Mouse (Mus musculus): ENCODE results near the gene Dph2. TPM values are rescaled to one million over a fixed set of nuclear protein-coding genes. Genes with fewer than 3 reads are reported as not detected.

Dph2 gene
- polyA plus RNA-seq, 1 experiment from 2014 or later = 10.6 TPM

GRCm38 (mm10) chr4:117917402-117917801 is 25.6 kb upstream of the Dph2 start:
- no peaks in the 10 kb centered on the region for H3K9me3 ChIP-seq (ENCODE audit: control insufficient read depth, low read length)
- H3K4me1 ChIP-seq (ENCODE audit: control insufficient read depth in 2 of 2, insufficient read depth in 2 of 2, low read length in 2 of 2) = peaks cover 39 to 40% of the 10 kb centered on the region in 2 experiments
- H3K36me3 ChIP-seq (ENCODE audit: control insufficient read depth, insufficient read depth, low read length) = peaks cover 6% of the 10 kb centered on the region
- 57% methylated on average over 4 of the region's 4 CpGs for WGBS
- no peak overlapping the region for H3K9ac ChIP-seq (ENCODE audit: low read length)
- no peaks in the 10 kb centered on the region for H3K27me3 ChIP-seq (ENCODE audit: control insufficient read depth, insufficient read depth, low read length)
- no peak overlapping the region for H3K4me3 ChIP-seq (ENCODE audit: control insufficient read depth in 1 of 2, insufficient read depth in 1 of 2, low read depth in 1 of 2, low read length in 2 of 2)
- H3K4me2 ChIP-seq (ENCODE audit: low read length) = no peak overlapping the region
- no peak for ATAC-seq (ENCODE audit: insufficient number of reproducible peaks, insufficient read depth, low FRiP score, low read depth)
- H3K27ac ChIP-seq (replicated peaks in 1 of 2; ENCODE audit: control insufficient read depth in 1 of 2, insufficient read depth in 1 of 2, low read depth in 2 of 2, low read length in 2 of 2) = peak overlapping the region in 1 of 2 experiments; percentile 19; a peak in 2 of 4 replicates

GRCm38 (mm10) chr4:117916386-117916785 is 24.6 kb upstream of the Dph2 start:
- no peaks in the 10 kb centered on the region for H3K27me3 ChIP-seq (ENCODE audit: control insufficient read depth, insufficient read depth, low read length)
- no peak overlapping the region for H3K9ac ChIP-seq (ENCODE audit: low read length)
- H3K4me3 ChIP-seq (ENCODE audit: control insufficient read depth in 1 of 2, insufficient read depth in 1 of 2, low read depth in 1 of 2, low read length in 2 of 2) = no peak overlapping the region
- no peak overlapping the region for H3K4me2 ChIP-seq (ENCODE audit: low read length)
- peaks cover 38 to 40% of the 10 kb centered on the region in 2 experiments for H3K4me1 ChIP-seq (ENCODE audit: control insufficient read depth in 2 of 2, insufficient read depth in 2 of 2, low read length in 2 of 2)
- no peak for ATAC-seq (ENCODE audit: insufficient number of reproducible peaks, insufficient read depth, low FRiP score, low read depth)
- H3K27ac ChIP-seq (replicated peaks in 1 of 2; ENCODE audit: control insufficient read depth in 1 of 2, insufficient read depth in 1 of 2, low read depth in 2 of 2, low read length in 2 of 2) = peak overlapping the region in 1 of 2 experiments; percentile 3; a peak in 1 of 4 replicates
- no peaks in the 10 kb centered on the region for H3K9me3 ChIP-seq (ENCODE audit: control insufficient read depth, low read length)
- H3K36me3 ChIP-seq (ENCODE audit: control insufficient read depth, insufficient read depth, low read length) = peaks cover 17% of the 10 kb centered on the region
- 58% methylated on average over 5 of the region's 5 CpGs for WGBS

GRCm38 (mm10) chr4:117915489-117916105 is 23.8 kb upstream of the Dph2 start:
- peaks cover 38 to 44% of the 10 kb centered on the region in 2 experiments for H3K4me1 ChIP-seq (ENCODE audit: control insufficient read depth in 2 of 2, insufficient read depth in 2 of 2, low read length in 2 of 2)
- peak overlapping the region; percentile 96 for H3K4me2 ChIP-seq (ENCODE audit: low read length)
- peak overlapping the region; percentile 65 to 85 for H3K4me3 ChIP-seq (ENCODE audit: control insufficient read depth in 1 of 2, insufficient read depth in 1 of 2, low read depth in 1 of 2, low read length in 2 of 2)
- no peaks in the 10 kb centered on the region for H3K27me3 ChIP-seq (ENCODE audit: control insufficient read depth, insufficient read depth, low read length)
- no peak for ATAC-seq (ENCODE audit: insufficient number of reproducible peaks, insufficient read depth, low FRiP score, low read depth)
- H3K27ac ChIP-seq (replicated peaks in 1 of 2; ENCODE audit: control insufficient read depth in 1 of 2, insufficient read depth in 1 of 2, low read depth in 2 of 2, low read length in 2 of 2) = peak overlapping the region; percentile 57 to 87; a peak in 3 of 4 replicates
- 2% methylated on average over 19 of the region's 19 CpGs for WGBS
- H3K36me3 ChIP-seq (ENCODE audit: control insufficient read depth, insufficient read depth, low read length) = peaks cover 24% of the 10 kb centered on the region
- no peaks in the 10 kb centered on the region for H3K9me3 ChIP-seq (ENCODE audit: control insufficient read depth, low read length)
- peak overlapping the region; percentile 91 for H3K9ac ChIP-seq (ENCODE audit: low read length)

GRCm38 (mm10) chr4:117914591-117915442 is 23.0 kb upstream of the Dph2 start, which contains the start of gene Ipo13:
Gene Ipo13 (minus strand): TSS chr4:117914999.
- Histone ChIP-seq H3K9ac (ENCODE audit: low read length) (peak within 1 kb of the TSS; percentile 91), H3K36me3 (ENCODE audit: control insufficient read depth, insufficient read depth, low read length) (peaks cover 31% of the 10 kb centered on the region), H3K4me2 (ENCODE audit: low read length) (peak within 1 kb of the TSS; percentile 96), H3K9me3 (ENCODE audit: control insufficient read depth, low read length) (no peaks in the 10 kb centered on the region), H3K4me3 (ENCODE audit: control insufficient read depth in 1 of 2, insufficient read depth in 1 of 2, low read depth in 1 of 2, low read length in 2 of 2) (peak within 1 kb of the TSS; percentile 65 to 85), H3K4me1 (ENCODE audit: control insufficient read depth in 2 of 2, insufficient read depth in 2 of 2, low read length in 2 of 2) (peaks cover 38 to 44% of the 10 kb centered on the region in 2 experiments), H3K27me3 (ENCODE audit: control insufficient read depth, insufficient read depth, low read length) (no peaks in the 10 kb centered on the region), H3K27ac (replicated peaks in 1 of 2; ENCODE audit: control insufficient read depth in 1 of 2, insufficient read depth in 1 of 2, low read depth in 2 of 2, low read length in 2 of 2) (peak within 1 kb of the TSS; percentile 87 to 95)
- under 1% methylated on average over 61 of the region's 61 CpGs for WGBS
- peak; percentile 87 for ATAC-seq (ENCODE audit: insufficient number of reproducible peaks, insufficient read depth, low FRiP score, low read depth)

GRCm38 (mm10) chr4:117914031-117914430 is 22.2 kb upstream of the Dph2 start:
- Histone ChIP-seq H3K9ac (ENCODE audit: low read length) (peak overlapping the region; percentile 91), H3K27me3 (ENCODE audit: control insufficient read depth, insufficient read depth, low read length) (no peaks in the 10 kb centered on the region), H3K4me3 (ENCODE audit: control insufficient read depth in 1 of 2, insufficient read depth in 1 of 2, low read depth in 1 of 2, low read length in 2 of 2) (peak overlapping the region; percentile 65 to 85), H3K36me3 (ENCODE audit: control insufficient read depth, insufficient read depth, low read length) (peaks cover 36% of the 10 kb centered on the region), H3K4me2 (ENCODE audit: low read length) (peak overlapping the region; percentile 96), H3K4me1 (ENCODE audit: control insufficient read depth in 2 of 2, insufficient read depth in 2 of 2, low read length in 2 of 2) (peaks cover 39 to 46% of the 10 kb centered on the region in 2 experiments), H3K27ac (replicated peaks in 1 of 2; ENCODE audit: control insufficient read depth in 1 of 2, insufficient read depth in 1 of 2, low read depth in 2 of 2, low read length in 2 of 2) (0 out of 4 replicates have a peak overlapping the region, but pooled peaks of 1 of the 2 experiments have one; percentile 87), H3K9me3 (ENCODE audit: control insufficient read depth, low read length) (no peaks in the 10 kb centered on the region)
- no peak for ATAC-seq (ENCODE audit: insufficient number of reproducible peaks, insufficient read depth, low FRiP score, low read depth)
- 14% methylated on average over 8 of the region's 8 CpGs for WGBS

GRCm38 (mm10) chr4:117913421-117913820 is 21.6 kb upstream of the Dph2 start:
- Histone ChIP-seq H3K9ac (ENCODE audit: low read length) (peak overlapping the region; percentile 91), H3K4me3 (ENCODE audit: control insufficient read depth in 1 of 2, insufficient read depth in 1 of 2, low read depth in 1 of 2, low read length in 2 of 2) (peak overlapping the region; percentile 65 to 85; a peak in 3 of 4 replicates), H3K36me3 (ENCODE audit: control insufficient read depth, insufficient read depth, low read length) (peaks cover 37% of the 10 kb centered on the region), H3K27me3 (ENCODE audit: control insufficient read depth, insufficient read depth, low read length) (no peaks in the 10 kb centered on the region), H3K4me1 (ENCODE audit: control insufficient read depth in 2 of 2, insufficient read depth in 2 of 2, low read length in 2 of 2) (peaks cover 35 to 44% of the 10 kb centered on the region in 2 experiments), H3K4me2 (ENCODE audit: low read length) (peak overlapping the region; percentile 96), H3K9me3 (ENCODE audit: control insufficient read depth, low read length) (no peaks in the 10 kb centered on the region), H3K27ac (replicated peaks in 1 of 2; ENCODE audit: control insufficient read depth in 1 of 2, insufficient read depth in 1 of 2, low read depth in 2 of 2, low read length in 2 of 2) (0 out of 4 replicates have a peak overlapping the region, but pooled peaks of 1 of the 2 experiments have one; percentile 87)
- 34% methylated on average over 3 of the region's 3 CpGs for WGBS
- no peak for ATAC-seq (ENCODE audit: insufficient number of reproducible peaks, insufficient read depth, low FRiP score, low read depth)

GRCm38 (mm10) chr4:117912685-117913273 is 20.9 kb upstream of the Dph2 start:
- Histone ChIP-seq H3K27ac (replicated peaks in 1 of 2; ENCODE audit: control insufficient read depth in 1 of 2, insufficient read depth in 1 of 2, low read depth in 2 of 2, low read length in 2 of 2) (no peak overlapping the region), H3K4me3 (ENCODE audit: control insufficient read depth in 1 of 2, insufficient read depth in 1 of 2, low read depth in 1 of 2, low read length in 2 of 2) (no peak overlapping the region), H3K4me2 (ENCODE audit: low read length) (peak overlapping the region; percentile 96), H3K4me1 (ENCODE audit: control insufficient read depth in 2 of 2, insufficient read depth in 2 of 2, low read length in 2 of 2) (peaks cover 31 to 37% of the 10 kb centered on the region in 2 experiments), H3K36me3 (ENCODE audit: control insufficient read depth, insufficient read depth, low read length) (peaks cover 43% of the 10 kb centered on the region), H3K9me3 (ENCODE audit: control insufficient read depth, low read length) (no peaks in the 10 kb centered on the region), H3K27me3 (ENCODE audit: control insufficient read depth, insufficient read depth, low read length) (no peaks in the 10 kb centered on the region), H3K9ac (ENCODE audit: low read length) (peak overlapping the region; percentile 18; the same call in 1 of the 2 replicates)
- ATAC-seq (ENCODE audit: insufficient number of reproducible peaks, insufficient read depth, low FRiP score, low read depth) = no peak
- 60% methylated on average over 7 of the region's 7 CpGs for WGBS
